Mouse (Mus musculus) left cerebral cortex, adult 11 months (tissue): ENCODE data around the gene Foxo1.
A peak's percentile ranks its signal among the peaks of the same experiment; 100 is the strongest.

Experiments used
- DNase-seq: peaks from one replicate; pipeline ENCODE4 v3.0.0; 2022; ENCODE audit warnings: low spot score

Gene Foxo1

GRCm38 (mm10) chr3:52364576-52364975 lies 96.4 kb downstream of the Foxo1 start:
- DNase-seq, result no peak

- DNase-seq, result no peak
These were observed 101.1 kb downstream of the Foxo1 start for GRCm38 (mm10) chr3:52369204-52369603.

- DNase-seq, result no peak
These were observed 101.8 kb downstream of the Foxo1 start for GRCm38 (mm10) chr3:52369881-52370428.

GRCm38 (mm10) chr3:52376974-52377373 lies 108.8 kb downstream of the Foxo1 start:
- no peak for DNase-seq

- no peak for DNase-seq
These were observed 115.2 kb downstream of the Foxo1 start for GRCm38 (mm10) chr3:52383351-52383750.

GRCm38 (mm10) chr3:52386343-52386742 lies 118.2 kb downstream of the Foxo1 start:
- DNase-seq, result no peak

GRCm38 (mm10) chr3:52390321-52390720 lies 122.2 kb downstream of the Foxo1 start:
- DNase-seq, result no peak

GRCm38 (mm10) chr3:52390766-52391665 lies 122.9 kb downstream of the Foxo1 start:
- no peak for DNase-seq

GRCm38 (mm10) chr3:52391897-52392296 lies 123.8 kb downstream of the Foxo1 start:
- no peak for DNase-seq

GRCm38 (mm10) chr3:52392521-52392920 lies 124.4 kb downstream of the Foxo1 start:
- DNase-seq, result no peak

GRCm38 (mm10) chr3:52393171-52393570 lies 125.0 kb downstream of the Foxo1 start:
- no peak for DNase-seq

- no peak for DNase-seq
These were observed 128.1 kb downstream of the Foxo1 start for GRCm38 (mm10) chr3:52396121-52396731.

GRCm38 (mm10) chr3:52396951-52397615 lies 128.9 kb downstream of the Foxo1 start:
- no peak for DNase-seq

- DNase-seq, result no peak
These were observed 129.8 kb downstream of the Foxo1 start for GRCm38 (mm10) chr3:52397961-52398360.

- no peak for DNase-seq
These were observed 132.4 kb downstream of the Foxo1 start for GRCm38 (mm10) chr3:52400284-52401161.

GRCm38 (mm10) chr3:52401162-52401928 lies 133.2 kb downstream of the Foxo1 start:
- DNase-seq, result peak; percentile 14
